Mouse (Mus musculus): ENCODE results near the gene Mrpl52.

Mrpl52 gene

GRCm38 (mm10) chr14:54385968-54386618 lies 40.6 kb upstream of the Mrpl52 start:
- Histone ChIP-seq H3K4me1 (replicated peaks; ENCODE audit: low read depth, low read length) (peaks cover 89% of the 10 kb centered on the region), H3K27me3 (ENCODE audit: insufficient read depth, low read length) (no peaks in the 10 kb centered on the region), H3K36me3 (ENCODE audit: insufficient read depth, low read length) (peaks cover 85% of the 10 kb centered on the region), H3K4me3 (replicated peaks; ENCODE audit: low read length) (no peak overlapping the region), H3K9me3 (ENCODE audit: low read length) (no peaks in the 10 kb centered on the region)
- TF ChIP-seq CTCF (conservative IDR thresholded peaks at IDR 0.05; ENCODE audit: low read length) = no peak
- no peak for TF ChIP-seq POU5F1 (IDR thresholded peaks at IDR 0.05; ENCODE audit: borderline replicate concordance, low read length)
- TF ChIP-seq NANOG (IDR thresholded peaks at IDR 0.05; ENCODE audit: borderline replicate concordance, low read length) = no peak

- peaks cover 89% of the 10 kb centered on the region for H3K4me1 ChIP-seq (replicated peaks; ENCODE audit: low read depth, low read length)
- peaks cover 85% of the 10 kb centered on the region for H3K36me3 ChIP-seq (ENCODE audit: insufficient read depth, low read length)
- no peaks in the 10 kb centered on the region for H3K9me3 ChIP-seq (ENCODE audit: low read length)
- no peaks in the 10 kb centered on the region for H3K27me3 ChIP-seq (ENCODE audit: insufficient read depth, low read length)
- H3K4me3 ChIP-seq (replicated peaks; ENCODE audit: low read length) = no peak overlapping the region
- TF ChIP-seq CTCF (conservative IDR thresholded peaks at IDR 0.05; ENCODE audit: low read length) (no peak), POU5F1 (IDR thresholded peaks at IDR 0.05; ENCODE audit: borderline replicate concordance, low read length) (no peak), NANOG (IDR thresholded peaks at IDR 0.05; ENCODE audit: borderline replicate concordance, low read length) (no peak)
These were observed 39.2 kb upstream of the Mrpl52 start for GRCm38 (mm10) chr14:54387546-54387945.

- H3K27me3 ChIP-seq (ENCODE audit: insufficient read depth, low read length) = no peaks in the 10 kb centered on the region
- no peaks in the 10 kb centered on the region for H3K9me3 ChIP-seq (ENCODE audit: low read length)
- peaks cover 100% of the 10 kb centered on the region for H3K36me3 ChIP-seq (ENCODE audit: insufficient read depth, low read length)
- H3K4me3 ChIP-seq (replicated peaks; ENCODE audit: low read length) = no peak overlapping the region
- TF ChIP-seq NANOG (IDR thresholded peaks at IDR 0.05; ENCODE audit: borderline replicate concordance, low read length) (no peak), CTCF (conservative IDR thresholded peaks at IDR 0.05; ENCODE audit: low read length) (no peak), POU5F1 (IDR thresholded peaks at IDR 0.05; ENCODE audit: borderline replicate concordance, low read length) (no peak)
- H3K4me1 ChIP-seq (replicated peaks; ENCODE audit: low read depth, low read length) = peaks cover 85% of the 10 kb centered on the region
These were observed 35.9 kb upstream of the Mrpl52 start for GRCm38 (mm10) chr14:54390843-54391242.

GRCm38 (mm10) chr14:54393794-54394193 lies 32.9 kb upstream of the Mrpl52 start:
- peaks cover 100% of the 10 kb centered on the region for H3K36me3 ChIP-seq (ENCODE audit: insufficient read depth, low read length)
- H3K27me3 ChIP-seq (ENCODE audit: insufficient read depth, low read length) = no peaks in the 10 kb centered on the region
- H3K4me1 ChIP-seq (replicated peaks; ENCODE audit: low read depth, low read length) = peaks cover 84% of the 10 kb centered on the region
- TF ChIP-seq CTCF (conservative IDR thresholded peaks at IDR 0.05; ENCODE audit: low read length) (no peak), NANOG (IDR thresholded peaks at IDR 0.05; ENCODE audit: borderline replicate concordance, low read length) (no peak), POU5F1 (IDR thresholded peaks at IDR 0.05; ENCODE audit: borderline replicate concordance, low read length) (no peak)
- no peak overlapping the region for H3K4me3 ChIP-seq (replicated peaks; ENCODE audit: low read length)
- H3K9me3 ChIP-seq (ENCODE audit: low read length) = no peaks in the 10 kb centered on the region

GRCm38 (mm10) chr14:54394309-54394708 lies 32.4 kb upstream of the Mrpl52 start:
- peaks cover 100% of the 10 kb centered on the region for H3K36me3 ChIP-seq (ENCODE audit: insufficient read depth, low read length)
- H3K4me1 ChIP-seq (replicated peaks; ENCODE audit: low read depth, low read length) = peaks cover 85% of the 10 kb centered on the region
- H3K9me3 ChIP-seq (ENCODE audit: low read length) = no peaks in the 10 kb centered on the region
- no peak for TF ChIP-seq NANOG (IDR thresholded peaks at IDR 0.05; ENCODE audit: borderline replicate concordance, low read length)
- no peak for TF ChIP-seq POU5F1 (IDR thresholded peaks at IDR 0.05; ENCODE audit: borderline replicate concordance, low read length)
- TF ChIP-seq CTCF (conservative IDR thresholded peaks at IDR 0.05; ENCODE audit: low read length) = no peak
- no peaks in the 10 kb centered on the region for H3K27me3 ChIP-seq (ENCODE audit: insufficient read depth, low read length)
- H3K4me3 ChIP-seq (replicated peaks; ENCODE audit: low read length) = no peak overlapping the region

- H3K27me3 ChIP-seq (ENCODE audit: insufficient read depth, low read length) = no peaks in the 10 kb centered on the region
- H3K4me3 ChIP-seq (replicated peaks; ENCODE audit: low read length) = no peak overlapping the region
- TF ChIP-seq CTCF (conservative IDR thresholded peaks at IDR 0.05; ENCODE audit: low read length) (no peak), POU5F1 (IDR thresholded peaks at IDR 0.05; ENCODE audit: borderline replicate concordance, low read length) (no peak), NANOG (IDR thresholded peaks at IDR 0.05; ENCODE audit: borderline replicate concordance, low read length) (no peak)
- no peaks in the 10 kb centered on the region for H3K9me3 ChIP-seq (ENCODE audit: low read length)
- H3K36me3 ChIP-seq (ENCODE audit: insufficient read depth, low read length) = peaks cover 98% of the 10 kb centered on the region
- H3K4me1 ChIP-seq (replicated peaks; ENCODE audit: low read depth, low read length) = peaks cover 85% of the 10 kb centered on the region
These were observed 30.0 kb upstream of the Mrpl52 start for GRCm38 (mm10) chr14:54396685-54397084.

GRCm38 (mm10) chr14:54397872-54398527 lies 28.7 kb upstream of the Mrpl52 start:
- peaks cover 98% of the 10 kb centered on the region for H3K36me3 ChIP-seq (ENCODE audit: insufficient read depth, low read length)
- no peak overlapping the region for H3K4me3 ChIP-seq (replicated peaks; ENCODE audit: low read length)
- H3K27me3 ChIP-seq (ENCODE audit: insufficient read depth, low read length) = no peaks in the 10 kb centered on the region
- no peaks in the 10 kb centered on the region for H3K9me3 ChIP-seq (ENCODE audit: low read length)
- H3K4me1 ChIP-seq (replicated peaks; ENCODE audit: low read depth, low read length) = peaks cover 83% of the 10 kb centered on the region
- TF ChIP-seq CTCF (conservative IDR thresholded peaks at IDR 0.05; ENCODE audit: low read length) (no peak), NANOG (IDR thresholded peaks at IDR 0.05; ENCODE audit: borderline replicate concordance, low read length) (no peak), POU5F1 (IDR thresholded peaks at IDR 0.05; ENCODE audit: borderline replicate concordance, low read length) (no peak)

GRCm38 (mm10) chr14:54398528-54398916 lies 28.2 kb upstream of the Mrpl52 start:
- no peaks in the 10 kb centered on the region for H3K27me3 ChIP-seq (ENCODE audit: insufficient read depth, low read length)
- peaks cover 98% of the 10 kb centered on the region for H3K36me3 ChIP-seq (ENCODE audit: insufficient read depth, low read length)
- no peaks in the 10 kb centered on the region for H3K9me3 ChIP-seq (ENCODE audit: low read length)
- H3K4me1 ChIP-seq (replicated peaks; ENCODE audit: low read depth, low read length) = peaks cover 84% of the 10 kb centered on the region
- no peak overlapping the region for H3K4me3 ChIP-seq (replicated peaks; ENCODE audit: low read length)
- no peak for TF ChIP-seq CTCF (conservative IDR thresholded peaks at IDR 0.05; ENCODE audit: low read length)
- TF ChIP-seq POU5F1 (IDR thresholded peaks at IDR 0.05; ENCODE audit: borderline replicate concordance, low read length) = no peak

Measured in E14TG2a.4 (cell line).